In the genomic region with DNA sequence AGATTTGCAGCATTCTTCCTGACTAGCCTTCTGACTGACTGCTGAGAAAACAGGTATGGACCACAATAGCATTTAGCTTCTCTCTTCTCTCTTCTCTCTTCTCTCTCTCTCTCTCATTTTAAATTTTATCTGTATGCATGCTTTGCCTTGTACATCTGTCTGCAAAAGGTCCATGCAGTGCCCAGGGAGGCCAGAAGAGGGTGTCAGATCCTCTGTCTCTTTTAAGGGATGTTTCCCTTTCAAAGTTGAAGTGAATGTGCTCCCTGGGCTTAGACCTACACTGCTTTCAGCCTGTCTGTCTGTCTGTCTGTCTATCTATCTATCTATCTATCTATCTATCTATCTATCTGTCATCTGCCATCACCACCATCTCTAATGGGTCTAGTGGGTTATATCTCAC, we compare ENCODE assay signal across 11 mouse cellular contexts. TPM values are rescaled to one million over a fixed set of nuclear protein-coding genes. Genes with fewer than 3 reads are reported as not detected.
DNase-seq lines count a peak whose midpoint lies in the region; ATAC-seq and TF ChIP-seq lines count a peak whose summit lies in the region.
"Had no signal": no experiment of that assay in that cellular context is flagged by ENCODE, and none has a peak within 500 bp of the region (broad histone marks: within the 10 kb centered on the region; RNA-seq: fewer than 3 reads in every experiment).

No protein-coding gene starts in this region.

- no peak overlapping the region for H3K4me3 ChIP-seq in kidney, postnatal 0 days (replicated peaks; ENCODE audit: low read depth, low read length)
- H3K4me3 ChIP-seq: hindbrain, embryonic 15.5 days; megakaryocyte, embryonic 14.5 days had no signal

- no peaks in the 10 kb centered on the region for H3K27me3 ChIP-seq in kidney, postnatal 0 days (ENCODE audit: insufficient read depth, low read length)
- H3K27me3 ChIP-seq: hindbrain, embryonic 15.5 days had no signal

- no peaks in the 10 kb centered on the region for H3K36me3 ChIP-seq in kidney, postnatal 0 days (ENCODE audit: insufficient read depth, low read length)
- H3K36me3 ChIP-seq: hindbrain, embryonic 15.5 days had no signal

- peak; percentile 67 for TF ChIP-seq CTCF in kidney, postnatal 0 days (IDR thresholded peaks at IDR 0.05; ENCODE audit: low read depth)

- H3K9me3 ChIP-seq in kidney, postnatal 0 days (replicated peaks; ENCODE audit: low read length) = no peaks in the 10 kb centered on the region
- H3K9me3 ChIP-seq: hindbrain, embryonic 15.5 days; megakaryocyte, embryonic 14.5 days had no signal

- ATAC-seq in kidney, postnatal 0 days (replicated peaks; ENCODE audit: low FRiP score, low read depth) = no peak
- ATAC-seq: activated CD4-positive, CD25-positive, alpha-beta regulatory T cell, adult 4 months had no signal

- no peak overlapping the region for H3K27ac ChIP-seq in kidney, postnatal 0 days
- H3K27ac ChIP-seq: hindbrain, embryonic 15.5 days had no signal

- DNase-seq in embryo, embryonic 10 days (ENCODE audit: low spot score) = peak; percentile 46
- no peak for DNase-seq in embryo, embryonic 9.5 days (ENCODE audit: extremely low spot score)
- peak; percentile 35 for DNase-seq in kidney, postnatal 0 days (ENCODE audit: low spot score)
- no peak for DNase-seq in kidney, adult 11 months
- peak; percentile 18 for DNase-seq in 416B (ENCODE audit: low read depth)
- peak; percentile 40 for DNase-seq in embryo, embryonic 10.5 days (ENCODE audit: low spot score)
- no peak for DNase-seq in T-cell, adult 2 months (ENCODE audit: low spot score)
- DNase-seq in left cerebral cortex, postnatal 25 days (ENCODE audit: low spot score in 2 of 2) = no peak

- H3K9ac ChIP-seq in kidney, postnatal 0 days (ENCODE audit: low read depth, low read length) = no peak overlapping the region
- H3K9ac ChIP-seq: hindbrain, embryonic 15.5 days had no signal

- no peak overlapping the region for H3K4me2 ChIP-seq in kidney, postnatal 0 days (ENCODE audit: low read length)
- H3K4me2 ChIP-seq: hindbrain, embryonic 15.5 days had no signal

- H3K4me1 ChIP-seq in kidney, postnatal 0 days (replicated peaks; ENCODE audit: insufficient read depth, low read length) = 0 out of 2 replicates have a peak, but pooled peaks cover 6% of the 10 kb centered on the region
- H3K4me1 ChIP-seq: hindbrain, embryonic 15.5 days; megakaryocyte, embryonic 14.5 days had no signal

- intact Hi-C loops in left cerebral cortex, postnatal 25 days (cut with DNase I) = no loop called here

RNA-seq across cellular contexts. Expression of gene Trabd2b, which starts 8.9 kb away (rescaled TPM):
- 5.2 and 5.8 TPM in 2 replicates for polyA plus RNA-seq in kidney, postnatal 0 days (2015; fragmentation: Nextera tagmentation; extraction: Ambion mirVana)
- total RNA-seq in left cerebral cortex, postnatal 25 days (2021) = 1 to 10 TPM; 4.3 to 5.2 TPM
- polyA plus RNA-seq: activated CD4-positive, CD25-positive, alpha-beta regulatory T cell, adult 4 months had no signal

Comparison
In these comparisons a context has a peak if more than half of its experiments do, and no peak if none do; other contexts are left out.
1. DNase-seq: peak in embryo, embryonic 10 days (single experiment), kidney, postnatal 0 days (single experiment), 416B (single experiment) and embryo, embryonic 10.5 days (single experiment); none in embryo, embryonic 9.5 days (single experiment), kidney, adult 11 months (single experiment), T-cell, adult 2 months (single experiment) and left cerebral cortex, postnatal 25 days (0 of 2).